Mouse (Mus musculus): ENCODE measurements around the gene Msh5. TPM values are rescaled to one million over a fixed set of nuclear protein-coding genes. Genes with fewer than 3 reads are reported as not detected.
A peak's percentile ranks its signal among the peaks of the same experiment; 100 is the strongest.

Msh5 gene
- polyA plus RNA-seq (2012): 7.0 and 7.1 TPM in 2 replicates

DNA sequence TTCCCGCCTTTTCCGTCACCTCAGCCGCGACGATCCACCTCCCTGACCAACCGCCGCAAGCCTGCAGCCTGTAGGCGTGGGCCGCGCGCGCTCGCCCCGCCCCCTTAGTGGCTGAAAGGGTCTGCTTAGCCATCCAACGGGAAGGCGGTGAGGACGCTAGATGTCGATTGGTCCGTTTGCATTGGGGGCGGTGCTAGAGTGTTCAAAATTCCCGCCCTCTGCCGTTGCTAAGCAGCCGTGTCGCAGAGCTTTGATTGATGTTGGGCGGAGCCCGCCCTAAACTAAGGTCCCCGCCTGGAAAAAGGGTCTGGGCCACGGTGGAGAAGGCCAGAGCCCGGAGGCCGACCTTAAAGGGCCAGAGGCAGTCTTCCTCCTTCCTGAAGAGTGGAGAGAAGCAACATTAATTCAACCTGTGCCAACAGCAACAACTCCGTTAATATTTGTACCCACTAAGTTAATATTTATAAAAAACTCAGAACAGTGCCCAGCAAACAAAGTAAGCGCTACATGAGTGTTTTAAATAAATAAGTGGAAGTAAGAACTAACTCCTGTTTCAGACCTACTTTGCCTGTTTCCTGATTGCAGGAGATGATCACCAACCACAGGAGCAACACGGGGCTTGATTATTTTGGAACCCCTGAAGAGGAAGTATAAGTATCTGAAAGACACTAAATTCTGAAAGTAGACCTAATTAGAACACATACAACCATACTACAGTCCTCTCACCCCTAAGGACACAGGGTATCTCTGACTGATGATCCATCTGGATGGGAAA is at the start of gene Msh5:
Gene Msh5 (minus strand): TSS at position 65 of the 775 bp plus-strand sequence.
- TF ChIP-seq GATA1 (IDR thresholded peaks at IDR 0.05; ENCODE audit: low read length): no peak

DNA sequence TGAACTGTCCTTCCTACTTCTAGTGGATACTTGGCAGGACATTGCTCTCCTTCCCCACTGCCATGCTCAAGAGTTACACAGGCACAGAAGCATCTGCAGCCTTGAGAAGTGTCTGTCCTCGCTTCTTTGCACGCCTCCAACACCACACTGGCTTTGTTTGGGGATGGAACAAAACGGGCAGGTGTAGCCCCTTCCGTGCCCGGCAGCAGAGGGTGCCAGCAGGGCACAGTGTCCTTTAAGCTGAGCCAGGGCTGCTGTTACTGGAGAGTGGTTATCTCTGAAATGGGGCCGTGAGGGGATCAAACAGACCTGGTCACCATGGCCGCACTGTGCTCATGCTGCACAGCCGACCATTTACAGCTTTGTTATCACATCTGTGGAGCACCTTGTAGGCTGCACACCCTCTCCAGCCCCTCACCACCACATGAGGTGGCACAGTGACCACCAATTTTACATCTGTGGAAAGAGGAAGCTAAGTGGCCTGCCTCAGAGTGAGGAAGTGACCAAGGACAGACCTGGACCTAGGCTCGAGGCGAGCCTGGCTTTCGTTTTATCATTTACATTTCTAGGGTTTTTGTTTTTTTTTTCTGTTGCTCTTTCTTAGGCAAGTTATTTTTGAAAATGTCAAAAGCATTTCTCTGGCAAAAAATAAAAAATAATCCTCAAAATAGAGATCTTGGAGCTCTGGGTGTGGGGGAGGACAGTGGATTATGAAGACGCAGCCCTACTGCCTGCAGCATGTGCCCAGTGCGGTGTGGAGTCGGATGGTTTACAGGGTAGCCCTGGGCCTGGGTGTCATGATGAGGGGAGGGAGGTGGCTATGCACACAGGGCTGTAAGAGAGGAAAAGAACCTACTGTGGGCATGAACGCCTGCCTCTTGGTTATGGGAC is 48.2 kb upstream of the Msh5 start:
- no peak for TF ChIP-seq GATA1 (IDR thresholded peaks at IDR 0.05; ENCODE audit: low read length)

DNA sequence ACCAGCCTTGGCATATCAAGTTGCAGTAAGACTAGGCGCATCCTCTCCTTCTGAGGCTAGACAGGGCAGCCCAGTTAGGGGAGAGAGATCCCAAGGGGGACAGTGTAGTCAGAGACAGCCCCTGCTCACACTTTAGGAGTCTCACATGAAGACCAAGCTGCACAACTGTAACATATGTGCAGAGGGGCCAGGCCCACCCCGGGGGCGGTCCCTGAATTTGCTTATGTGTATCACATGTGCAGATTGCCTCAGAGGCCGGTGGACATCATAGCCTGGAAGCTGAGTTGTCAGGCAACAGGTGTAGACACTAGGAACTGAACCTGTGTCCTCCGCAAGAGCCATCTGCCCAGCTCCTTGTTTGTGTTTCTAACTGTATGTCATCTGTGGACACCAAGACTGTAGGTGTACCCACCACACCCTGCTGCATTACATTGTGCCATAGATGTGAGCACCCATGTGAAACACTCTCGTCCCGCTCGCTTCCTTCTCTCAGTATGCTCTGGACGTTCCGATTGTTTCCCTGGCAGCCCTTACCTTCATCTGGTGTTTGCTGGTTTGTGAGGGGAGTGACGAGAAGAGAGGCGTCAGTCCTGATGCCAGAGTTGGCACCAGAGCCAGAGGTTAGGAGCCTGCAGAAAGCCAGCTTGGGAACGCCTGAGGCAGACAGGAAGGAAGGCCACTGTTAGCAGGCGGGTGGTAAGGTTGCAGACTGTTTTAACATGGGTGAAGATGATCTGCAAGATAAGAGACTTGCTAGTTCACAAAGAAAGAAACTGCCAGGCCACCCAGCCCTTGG is 46.1 kb upstream of the Msh5 start:
- no peak for TF ChIP-seq GATA1 (IDR thresholded peaks at IDR 0.05; ENCODE audit: low read length)

DNA sequence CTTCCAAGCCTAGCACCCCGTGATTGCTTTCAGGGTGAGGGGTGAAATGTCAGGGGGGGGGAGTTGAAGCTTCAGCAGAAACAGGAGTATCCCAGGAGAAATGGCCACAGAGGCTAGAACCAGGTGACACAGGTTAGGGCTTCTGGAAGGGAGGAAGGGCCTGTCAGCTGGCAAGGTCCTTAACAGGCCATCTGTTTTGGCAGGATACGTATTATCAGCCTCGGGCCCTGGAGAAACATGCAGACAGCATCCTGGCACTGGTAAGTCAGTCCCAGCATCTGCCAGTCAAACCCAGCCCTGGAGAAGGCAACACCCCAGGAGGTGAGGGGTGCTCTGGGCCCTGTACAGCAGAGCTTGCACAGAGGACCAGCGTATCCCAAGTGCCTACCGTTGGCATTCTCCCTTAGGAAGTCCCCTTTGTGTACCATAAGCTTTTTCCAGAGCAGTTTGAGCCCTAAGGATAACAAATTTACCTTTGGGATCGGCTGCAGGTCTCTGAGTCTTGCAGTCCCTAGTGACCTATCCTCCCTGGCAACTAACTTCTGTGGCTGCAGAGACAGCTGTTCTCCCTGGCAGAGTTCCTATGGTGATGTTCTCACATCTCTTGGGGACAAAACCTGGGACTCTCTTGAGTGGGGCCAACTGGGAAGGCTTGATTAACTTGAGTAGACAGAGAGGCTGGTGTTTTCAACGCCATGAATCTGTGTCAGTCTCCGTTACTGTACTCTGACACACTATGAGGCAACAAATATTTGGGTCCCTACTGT is 43.8 kb upstream of the Msh5 start:
- TF ChIP-seq GATA1 (IDR thresholded peaks at IDR 0.05; ENCODE audit: low read length): no peak

DNA sequence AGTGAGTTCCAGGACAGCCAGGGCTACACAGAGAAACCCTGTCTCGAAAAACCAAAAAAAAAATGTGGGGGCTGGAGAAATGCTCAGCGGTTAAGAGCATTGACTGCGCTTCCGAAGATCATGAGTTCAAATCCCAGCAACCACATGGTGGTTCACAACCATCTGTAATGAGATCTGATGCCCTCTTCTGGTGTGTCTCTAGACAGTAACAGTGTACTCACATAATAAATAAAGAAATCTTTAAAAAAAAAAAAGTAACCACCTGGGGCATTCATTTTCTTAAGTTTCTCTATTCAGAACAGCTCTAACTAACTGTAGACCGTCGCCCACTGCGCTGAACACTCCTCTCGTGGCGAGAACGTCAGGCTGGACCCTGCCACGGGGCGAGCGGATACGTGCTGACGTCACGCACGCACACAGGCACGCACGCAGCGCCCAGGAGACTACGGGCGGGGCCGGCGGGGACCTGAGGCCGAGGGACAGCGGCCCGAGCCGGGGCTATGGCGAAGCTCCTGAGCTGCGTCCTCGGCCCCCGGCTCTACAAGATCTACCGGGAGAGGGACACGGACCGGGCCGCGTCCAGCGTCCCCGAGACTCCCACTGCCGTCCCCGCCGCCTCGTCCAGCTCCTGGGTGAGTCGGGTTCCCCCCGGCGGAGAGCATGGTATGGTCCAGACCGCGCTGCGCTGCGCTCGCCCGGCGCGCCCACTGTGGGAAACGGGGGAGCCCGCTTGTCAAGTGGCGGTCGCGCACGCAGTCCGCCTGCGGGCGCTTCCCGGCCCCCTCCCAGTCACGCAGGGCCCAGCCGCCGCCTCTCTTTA is 42.5 kb upstream of the Msh5 start, which contains the start of gene Abhd16a:
Gene Abhd16a (plus strand): TSS at position 439 of the 820 bp plus-strand sequence.
- no peak for TF ChIP-seq GATA1 (IDR thresholded peaks at IDR 0.05; ENCODE audit: low read length)

DNA sequence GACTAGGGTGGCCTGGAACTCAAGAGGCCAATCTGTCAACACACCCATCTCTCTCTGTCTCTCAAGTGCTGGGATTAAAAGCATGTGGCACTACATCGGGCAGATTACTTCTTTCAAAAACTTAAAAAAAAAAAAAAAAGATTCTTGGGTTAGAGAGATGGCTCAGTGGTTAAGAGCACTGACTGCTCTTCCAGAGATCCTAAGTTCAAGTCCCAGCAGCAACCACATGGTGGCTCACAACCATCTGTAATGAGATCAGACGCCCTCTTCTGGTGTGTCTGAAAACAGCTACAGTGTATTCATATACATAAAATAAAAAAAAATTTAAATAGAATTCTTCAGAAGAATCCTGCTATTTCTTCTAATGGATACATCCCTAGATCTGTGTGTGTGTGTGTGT is 41.6 kb upstream of the Msh5 start:
- TF ChIP-seq GATA1 (IDR thresholded peaks at IDR 0.05; ENCODE audit: low read length): no peak

DNA sequence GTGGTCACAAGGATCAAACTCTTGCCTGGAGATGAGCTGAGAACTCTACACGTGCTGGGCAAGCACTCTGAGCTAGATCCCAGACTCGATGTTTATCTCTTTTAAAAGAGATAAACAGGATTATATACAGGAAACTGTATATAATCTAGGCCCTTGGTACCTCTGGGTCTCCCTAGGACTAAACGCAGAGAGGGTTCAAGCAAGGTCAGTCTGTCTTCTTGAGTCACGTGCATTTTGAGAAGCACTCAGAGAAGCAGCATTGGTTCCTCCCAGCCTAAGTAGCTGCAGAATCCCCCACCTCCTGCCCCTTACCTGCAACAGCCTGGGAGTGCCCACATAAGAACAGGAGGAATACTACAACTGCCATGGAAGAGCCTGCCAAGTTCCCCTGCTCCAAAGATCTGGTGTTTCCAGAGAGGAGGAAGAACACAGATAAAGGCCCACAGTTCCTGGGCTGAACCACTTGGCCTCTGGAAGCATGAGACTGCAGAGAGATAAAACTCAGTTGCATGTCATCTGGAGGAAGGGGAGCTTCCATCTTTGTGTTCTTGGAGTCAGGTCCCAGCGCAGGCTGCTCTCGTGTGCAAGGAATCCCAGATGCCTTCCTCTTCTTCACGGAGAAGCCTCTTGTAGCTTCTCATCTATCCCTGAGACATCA is 38.8 kb upstream of the Msh5 start, which contains the start of gene Ly6g6f:
Gene Ly6g6f (minus strand): TSS at position 403 of the 658 bp plus-strand sequence.
- no peak for TF ChIP-seq GATA1 (IDR thresholded peaks at IDR 0.05; ENCODE audit: low read length)

DNA sequence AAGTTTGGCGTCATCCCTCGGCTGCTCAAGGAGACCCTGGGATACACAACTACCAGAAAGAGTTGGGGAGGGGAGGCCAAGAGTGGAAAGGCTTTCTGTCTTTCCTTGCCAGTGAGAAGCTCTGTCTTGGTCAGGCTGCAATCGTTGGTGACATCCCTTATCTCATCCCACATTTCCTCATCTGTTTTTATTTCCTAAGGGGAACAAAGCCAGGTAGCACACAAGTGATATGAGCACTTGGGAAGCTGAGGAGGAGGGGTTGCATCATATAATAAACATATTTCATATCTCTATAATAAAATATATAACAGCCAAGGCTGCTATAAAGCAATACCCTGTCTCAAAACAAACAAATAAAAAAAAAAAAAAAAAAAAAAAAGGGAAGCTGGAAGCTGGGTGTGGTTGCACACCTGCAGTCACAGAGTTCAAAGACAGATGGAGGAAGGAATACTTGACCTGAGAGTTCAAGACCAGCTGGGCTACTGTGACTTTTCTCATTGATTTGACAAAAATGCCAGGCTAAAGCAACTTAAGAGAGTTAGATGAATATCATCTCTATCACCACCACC is 37.5 kb upstream of the Msh5 start:
- TF ChIP-seq GATA1 (IDR thresholded peaks at IDR 0.05; ENCODE audit: low read length): no peak

DNA sequence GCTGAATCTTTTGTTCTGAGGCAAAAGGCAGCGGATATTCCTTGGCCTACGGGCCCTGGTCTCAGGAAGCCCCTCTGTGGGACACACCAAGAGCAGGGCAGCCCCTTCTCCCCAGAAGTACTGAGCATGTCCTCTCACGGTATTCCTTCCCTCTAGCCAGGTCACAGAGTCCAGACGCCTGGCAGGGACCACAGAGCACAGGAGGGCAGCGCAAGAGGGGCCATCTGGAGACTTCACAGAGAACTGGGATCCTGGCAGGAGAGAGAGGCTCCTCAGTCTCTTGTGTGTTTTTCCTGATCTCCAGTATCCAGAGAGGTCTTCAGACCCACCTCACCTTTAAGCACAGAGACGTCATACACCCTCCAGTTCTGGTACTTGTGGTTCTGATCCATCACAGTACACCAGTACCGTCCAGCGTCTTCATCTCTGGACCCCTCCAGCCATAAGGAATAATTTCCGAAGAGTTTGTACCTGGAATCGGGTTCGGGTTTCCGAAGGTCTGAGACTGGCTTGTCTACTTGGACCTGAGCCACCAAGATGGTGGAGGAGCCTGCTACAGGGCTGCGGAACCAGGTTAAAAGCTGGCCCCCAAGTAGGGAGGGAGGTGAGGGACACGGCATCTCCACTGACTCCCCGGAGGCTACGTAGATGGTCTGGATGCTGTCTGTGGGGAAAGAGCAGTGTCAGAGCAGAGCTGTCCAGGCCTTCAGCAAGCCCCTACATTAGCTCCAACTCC is 36.5 kb upstream of the Msh5 start:
- TF ChIP-seq GATA1 (IDR thresholded peaks at IDR 0.05; ENCODE audit: low read length): no peak

DNA sequence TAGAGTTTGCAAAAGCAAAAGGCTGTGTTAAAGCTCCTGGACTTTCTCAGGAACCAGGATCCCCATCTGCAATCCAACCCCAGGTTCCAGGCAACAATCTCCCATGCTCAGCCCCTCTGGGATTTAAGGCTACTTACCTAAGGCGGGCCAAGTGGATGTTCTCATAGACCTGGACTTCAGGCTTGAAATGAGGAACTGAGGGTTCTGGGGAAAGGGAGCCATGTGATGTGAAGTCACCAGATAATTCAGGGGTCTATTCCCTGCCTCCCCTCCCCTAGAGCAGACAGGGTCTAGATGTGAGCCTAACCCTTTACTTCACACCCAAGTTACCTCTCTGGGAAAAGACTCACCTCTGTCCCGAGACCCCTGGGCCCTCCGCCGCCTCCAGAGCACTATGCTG is 34.2 kb upstream of the Msh5 start:
- TF ChIP-seq GATA1 (IDR thresholded peaks at IDR 0.05; ENCODE audit: low read length): no peak

DNA sequence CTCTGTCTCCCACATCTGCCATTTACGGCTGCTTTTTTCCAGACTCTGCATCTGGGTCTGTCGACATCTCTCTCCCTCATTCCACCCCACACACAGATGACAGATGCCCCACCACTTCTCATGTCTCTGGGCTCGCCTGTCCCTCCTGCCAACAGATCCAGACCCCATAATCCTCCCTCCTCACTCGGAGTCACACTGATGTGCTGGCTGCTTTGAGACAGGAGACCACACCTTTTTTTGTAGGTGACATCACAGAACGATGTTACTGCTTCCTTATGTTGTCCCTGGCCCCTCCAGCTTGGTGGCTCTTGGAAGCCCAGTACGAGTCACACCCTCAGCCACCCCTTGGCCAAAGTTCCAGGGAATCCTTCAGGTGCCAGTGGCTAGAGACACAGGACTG is 33.7 kb upstream of the Msh5 start:
- TF ChIP-seq GATA1 (IDR thresholded peaks at IDR 0.05; ENCODE audit: low read length): no peak

DNA sequence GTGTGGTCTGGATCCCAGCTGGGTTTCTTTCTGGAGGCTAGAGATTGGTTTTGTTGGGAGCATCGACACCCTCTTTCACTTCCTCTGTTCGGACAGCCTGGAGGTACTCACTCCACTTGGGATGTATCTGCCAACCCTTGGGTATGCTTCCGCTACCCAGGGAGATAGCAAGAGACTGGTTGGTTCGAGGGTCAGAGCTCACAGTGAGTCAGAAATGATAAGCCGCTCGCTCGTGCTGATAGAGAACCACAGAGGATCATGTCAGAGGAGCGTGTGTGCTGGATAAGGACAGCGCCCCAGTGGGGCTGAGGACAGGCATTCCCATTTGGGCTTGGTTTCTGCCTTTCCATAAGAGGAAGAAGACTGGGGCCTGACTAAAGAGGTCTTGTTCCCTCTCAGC is 33.2 kb upstream of the Msh5 start:
- peak; percentile 99 for TF ChIP-seq GATA1 (IDR thresholded peaks at IDR 0.05; ENCODE audit: low read length)
